Mouse (Mus musculus) CH12.LX (cell line): Measurements from ENCODE around the gene Mycn. TPM values are rescaled to one million over a fixed set of nuclear protein-coding genes. Genes with fewer than 3 reads are reported as not detected.

Experiments used
- DNase-seq: peaks from one replicate; pipeline ENCODE4 v3.0.0-alpha.2; 2013; ENCODE audit errors: extremely low read depth
- H3K27ac ChIP-seq: 2 replicates; pipeline ENCODE4 v1.5.1; 2012; ENCODE audit warnings: low read depth, mild to moderate bottlenecking, control low read depth, moderate library complexity; ENCODE audit not compliant: insufficient read depth
- H3K27me3 ChIP-seq: replicated peaks from 2 replicates; pipeline ENCODE3; 2012; ENCODE audit warnings: inconsistent platforms
- H3K36me3 ChIP-seq, 2 experiments: replicated peaks in 1 of 2; 2 replicates each; pipeline versions ENCODE3 to v1.6.1; 2012; ENCODE audit warnings: inconsistent platforms in 1 of 2, low read length in 1 of 2, mild to moderate bottlenecking in 1 of 2, mixed read lengths in 1 of 2, moderate library complexity in 1 of 2; ENCODE audit not compliant: control insufficient read depth in 1 of 2, insufficient read depth in 1 of 2
- H3K4me1 ChIP-seq, 2 experiments: 2 replicates each; pipeline ENCODE4 v1.6.1; 2012; ENCODE audit warnings: inconsistent platforms in 1 of 2, moderate library complexity in 1 of 2; ENCODE audit not compliant: insufficient read depth in 2 of 2, control insufficient read depth in 1 of 2
- H3K4me2 ChIP-seq: 2 replicates; pipeline ENCODE4 v1.6.1; 2012; ENCODE audit warnings: low read depth, mild to moderate bottlenecking, control low read depth; ENCODE audit not compliant: poor library complexity, insufficient read depth, severe bottlenecking
- H3K4me3 ChIP-seq, 3 experiments: fragments of 150-350 bp in 1 of 3; sonication (generic) in 1 of 3; replicated peaks in 1 of 3; 2 replicates each; pipeline versions ENCODE3 to v1.5.1; 2011 to 2012; ENCODE audit warnings: low read depth in 2 of 3, low read length in 2 of 3, mild to moderate bottlenecking in 2 of 3, moderate library complexity in 2 of 3, control low read depth in 1 of 3, improper control_type of control experiment in 1 of 3, inconsistent platforms in 1 of 3, mixed read lengths in 1 of 3; ENCODE audit not compliant: poor library complexity in 1 of 3
- H3K79me2 ChIP-seq: replicated peaks from 2 replicates; pipeline ENCODE4 v1.6.1; 2012; ENCODE audit warnings: mild to moderate bottlenecking, moderate library complexity; ENCODE audit not compliant: control insufficient read depth, poor library complexity, insufficient read depth, severe bottlenecking; ENCODE audit errors: extremely low read depth
- H3K9ac ChIP-seq: 2 replicates; pipeline ENCODE4 v1.6.1; 2012; ENCODE audit warnings: low read depth, mild to moderate bottlenecking, control low read depth, moderate library complexity; ENCODE audit not compliant: insufficient read depth
- H3K9me3 ChIP-seq: replicated peaks from 2 replicates; pipeline ENCODE3; 2012; ENCODE audit warnings: low read length, inconsistent platforms, mixed read lengths
- BHLHE40 ChIP-seq: IDR thresholded peaks from 2 replicates; pipeline ENCODE4 v1.6.1; 2011; ENCODE audit warnings: mild to moderate bottlenecking, low read depth, low read length, improper control_type of control experiment
- CTCF ChIP-seq, 2 experiments: IDR thresholded peaks in 1 of 2; conservative IDR thresholded peaks in 1 of 2; 2 replicates each; pipeline ENCODE4 v1.5.1; 2011 to 2012; ENCODE audit warnings: low read depth in 2 of 2, low read length in 2 of 2, improper control_type of control experiment in 1 of 2, inconsistent platforms in 1 of 2, mild to moderate bottlenecking in 1 of 2, moderate library complexity in 1 of 2
- E2F4 ChIP-seq: IDR thresholded peaks from 2 replicates; pipeline ENCODE4 v1.6.1; 2011; ENCODE audit warnings: low read depth, low read length, improper control_type of control experiment; ENCODE audit not compliant: insufficient replicate concordance
- ETS1 ChIP-seq: conservative IDR thresholded peaks from 2 replicates; pipeline ENCODE4 v1.6.1; 2012; ENCODE audit warnings: low read depth, mild to moderate bottlenecking, inconsistent platforms, low read length, improper control_type of control experiment, moderate library complexity
- JUND ChIP-seq: conservative IDR thresholded peaks from 2 replicates; pipeline ENCODE4 v1.6.1; 2011; ENCODE audit warnings: low read depth, low read length, improper control_type of control experiment
- KAT2A ChIP-seq: IDR thresholded peaks from 2 replicates; pipeline ENCODE4 v1.6.1; 2012; ENCODE audit warnings: low read length, improper control_type of control experiment, inconsistent platforms; ENCODE audit not compliant: insufficient replicate concordance
- MAFK ChIP-seq: IDR thresholded peaks from 2 replicates; pipeline ENCODE4 v1.6.1; 2011; ENCODE audit warnings: low read length, improper control_type of control experiment; ENCODE audit not compliant: insufficient replicate concordance
- MAX ChIP-seq: IDR thresholded peaks from 2 replicates; pipeline ENCODE4 v1.6.1; 2011; ENCODE audit warnings: low read length, improper control_type of control experiment
- MEF2A ChIP-seq: IDR thresholded peaks from 2 replicates; pipeline ENCODE4 v1.6.1; 2014; ENCODE audit warnings: low read depth, mild to moderate bottlenecking, inconsistent platforms, low read length, improper control_type of control experiment, borderline replicate concordance
- MXI1 ChIP-seq: IDR thresholded peaks from 2 replicates; pipeline ENCODE4 v1.6.1; 2011; ENCODE audit warnings: mild to moderate bottlenecking, low read depth, low read length, improper control_type of control experiment
- MYC ChIP-seq: IDR thresholded peaks from 2 replicates; pipeline ENCODE4 v1.6.1; 2011; ENCODE audit warnings: low read depth, mild to moderate bottlenecking, improper control_type of control experiment, low read length
- NELFE ChIP-seq: IDR thresholded peaks from 2 replicates; pipeline ENCODE4 v1.6.1; 2011; ENCODE audit warnings: low read depth, low read length, improper control_type of control experiment
- NRF1 ChIP-seq: IDR thresholded peaks from 2 replicates; pipeline ENCODE4 v1.6.1; 2014; ENCODE audit warnings: low read depth, mild to moderate bottlenecking, inconsistent platforms, low read length, improper control_type of control experiment, moderate library complexity
- POLR2A ChIP-seq: IDR thresholded peaks from 2 replicates; pipeline ENCODE4 v1.6.1; 2011; ENCODE audit warnings: low read depth, mild to moderate bottlenecking, improper control_type of control experiment, low read length
- POLR2AphosphoS2 ChIP-seq: IDR thresholded peaks from 2 replicates; pipeline ENCODE4 v1.6.1; 2011; ENCODE audit warnings: low read depth, low read length, improper control_type of control experiment
- RAD21 ChIP-seq: IDR thresholded peaks from 2 replicates; pipeline ENCODE4 v1.6.1; 2011; ENCODE audit warnings: low read depth, mild to moderate bottlenecking, low read length, improper control_type of control experiment, moderate library complexity
- TCF12 ChIP-seq: IDR thresholded peaks from 2 replicates; pipeline ENCODE4 v1.6.1; 2014; ENCODE audit warnings: low read depth, mild to moderate bottlenecking, inconsistent platforms, low read length, improper control_type of control experiment
- ZKSCAN1 ChIP-seq: IDR thresholded peaks from 2 replicates; pipeline ENCODE4 v1.6.1; 2012; ENCODE audit warnings: low read depth, inconsistent platforms, low read length, improper control_type of control experiment, borderline replicate concordance
- ZMIZ1 ChIP-seq: IDR thresholded peaks from 2 replicates; pipeline ENCODE4 v1.6.1; 2012; ENCODE audit warnings: low read depth, mild to moderate bottlenecking, inconsistent platforms, low read length, improper control_type of control experiment
- dilution Hi-C: fragments of 300-500 bp; cut with MboI; formaldehyde crosslinking; loops from 2 replicates; pipeline ENCODE4 v1.14.3; 2020; ENCODE audit warnings: low sequenced_read_pairs; ENCODE audit not compliant: extremely low pct_unique_long_range_greater_than_20kb, extremely low pct_ligation_motif_present
- in situ Hi-C: fragments of 300-500 bp; cut with MboI; formaldehyde crosslinking; loops from 3 replicates; pipeline ENCODE4 v1.14.3; 2019; ENCODE audit warnings: low sequenced_read_pairs, low pct_ligation_motif_present, low pct_unique_long_range_greater_than_20kb, mixed read lengths
- polyA plus RNA-seq: library from polyadenylated mRNA; unstranded; fragments of >175 nt; gene quantifications from 2 replicates; pipeline ENCODE4 v1.2.1, GENCODE M21; 2012; ENCODE audit warnings: low read depth; ENCODE audit not compliant: insufficient read length
- total RNA-seq, 2 experiments: library from RNA; depleted of rRNA; stranded (reverse); fragments of 300-350 nt in 1 of 2; fragments of >200 nt in 1 of 2; gene quantifications; 2 replicates each; pipeline ENCODE4 v1.2.3; 2012 to 2014

The Mycn gene
- total and polyA plus RNA-seq, 3 experiments: not detected

- Histone ChIP-seq H3K79me2 (no peaks in the 10 kb centered on the region), H3K36me3 (no peaks in the 10 kb centered on the region), H3K27me3 (no peaks in the 10 kb centered on the region), H3K9me3 (no peaks in the 10 kb centered on the region), H3K9ac (no peak overlapping the region), H3K4me2 (no peak overlapping the region), H3K4me1 (peaks cover 0 to 5% of the 10 kb centered on the region in 2 experiments; a peak in 1 of 4 replicates), H3K4me3 (no peak overlapping the region), H3K27ac (no peak overlapping the region)
- TF ChIP-seq KAT2A: no peak
- no peak for DNase-seq
- dilution Hi-C loops (no loop called here), in situ Hi-C loops (no loop called here)
These were observed 34.9 kb downstream of the Mycn start for GRCm38 (mm10) chr12:12906771-12907170.

GRCm38 (mm10) chr12:12906321-12906720, 35.4 kb downstream of the Mycn start:
- Histone ChIP-seq H3K4me1 (peaks cover 0 to 5% of the 10 kb centered on the region in 2 experiments; a peak in 1 of 4 replicates), H3K79me2 (no peaks in the 10 kb centered on the region), H3K9ac (no peak overlapping the region), H3K4me3 (no peak overlapping the region), H3K9me3 (no peaks in the 10 kb centered on the region), H3K27ac (no peak overlapping the region), H3K4me2 (no peak overlapping the region), H3K27me3 (no peaks in the 10 kb centered on the region), H3K36me3 (no peaks in the 10 kb centered on the region)
- dilution Hi-C loops: no loop called here
- in situ Hi-C loops: no loop called here
- DNase-seq: no peak
- no peak for TF ChIP-seq ZMIZ1
- TF ChIP-seq MYC: no peak
- no peak for TF ChIP-seq MXI1
- TF ChIP-seq MAFK: no peak
- TF ChIP-seq MEF2A: no peak
- no peak for TF ChIP-seq CTCF (conservative IDR thresholded peaks at IDR 0.05 in 1 of 2, IDR thresholded peaks at IDR 0.05 in 1 of 2; ENCODE audit: low read depth in 2 of 2, low read length in 2 of 2)
- TF ChIP-seq E2F4: no peak
- TF ChIP-seq JUND: no peak
- no peak for TF ChIP-seq ETS1
- no peak for TF ChIP-seq POLR2A
- no peak for TF ChIP-seq TCF12
- TF ChIP-seq RAD21: no peak
- TF ChIP-seq MAX: no peak
- TF ChIP-seq NRF1: no peak
- no peak for TF ChIP-seq POLR2AphosphoS2
- TF ChIP-seq ZKSCAN1: no peak
- TF ChIP-seq KAT2A: no peak
- no peak for TF ChIP-seq NELFE
- TF ChIP-seq BHLHE40: no peak
